Mouse (Mus musculus): ENCODE data around the gene Gm26897. TPM values are rescaled to one million over a fixed set of nuclear protein-coding genes. Genes with fewer than 3 reads are reported as not detected.

The Gm26897 gene
- total and polyA plus RNA-seq, 3 experiments: not detected

DNA sequence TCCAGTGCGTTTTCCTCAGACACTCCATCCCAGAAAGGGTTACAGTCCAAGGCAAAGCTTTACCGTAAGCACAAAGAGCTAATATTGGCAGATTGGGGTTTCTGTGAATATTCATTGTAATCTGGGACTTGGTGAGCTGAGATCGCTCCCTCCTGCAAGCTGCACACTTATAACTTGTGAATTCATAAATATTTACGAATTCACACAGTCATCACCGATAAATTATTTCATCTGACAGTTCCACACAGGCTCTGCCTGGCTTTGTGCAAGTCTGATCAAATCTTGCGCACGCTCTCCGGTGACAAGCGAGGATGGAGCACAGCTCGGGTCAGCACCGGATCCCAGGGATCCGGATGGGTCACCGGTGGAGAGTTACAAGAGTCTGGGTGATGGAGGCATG lies 16.4 kb downstream of the Gm26897 start:
- no peak for DNase-seq

DNA sequence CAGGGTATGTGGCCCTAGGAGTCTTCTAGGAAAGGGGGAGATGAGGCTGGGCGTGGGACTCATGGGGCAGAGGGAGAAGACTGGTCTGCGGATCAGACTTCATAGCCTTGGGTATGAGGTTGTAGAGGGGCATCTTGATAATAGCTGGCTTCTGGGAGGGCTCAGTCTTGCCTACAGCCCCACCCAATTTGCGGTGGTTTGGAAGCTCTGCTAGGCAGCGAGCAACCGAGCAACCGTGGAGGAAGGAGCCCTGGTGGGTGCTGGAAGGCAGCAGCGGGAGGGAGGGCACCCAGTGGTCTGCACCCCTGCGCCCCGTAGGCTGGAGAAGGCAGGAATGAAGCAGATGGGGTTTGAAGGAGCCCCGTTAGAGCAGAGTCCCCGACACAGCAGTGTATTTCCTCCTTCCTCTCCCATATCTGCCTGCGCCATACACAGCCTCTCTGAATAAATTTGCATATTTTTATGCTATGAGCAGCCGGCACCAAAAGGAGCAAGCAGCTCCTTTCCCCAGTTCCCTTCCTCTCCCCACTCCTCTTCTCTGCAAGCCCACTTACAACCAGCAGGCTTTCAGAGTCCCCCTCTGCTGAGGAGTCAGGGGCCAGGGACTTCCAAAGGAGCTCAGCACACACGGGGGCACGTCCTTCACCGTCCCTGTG lies 20.9 kb downstream of the Gm26897 start:
- no peak for DNase-seq

DNA sequence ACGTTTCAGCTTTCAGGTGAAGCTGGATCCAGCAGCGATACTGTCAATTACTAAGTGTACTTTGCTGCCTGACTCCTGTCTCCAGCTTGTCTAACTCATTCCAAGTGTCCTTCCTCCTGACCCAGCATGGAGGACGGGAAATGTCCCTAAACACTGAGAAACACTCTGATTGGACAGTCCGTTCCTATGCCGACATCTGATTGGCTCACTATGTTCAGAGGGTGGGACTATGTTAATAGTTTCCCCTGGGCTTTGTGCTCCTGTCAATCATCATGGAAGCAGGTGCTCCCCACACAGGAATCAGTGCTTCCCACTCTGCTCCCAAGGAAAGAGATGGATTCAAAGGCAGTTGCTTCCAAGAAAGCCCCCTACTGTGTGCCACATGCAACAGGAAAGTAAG lies 21.6 kb downstream of the Gm26897 start:
- no peak for DNase-seq

DNA sequence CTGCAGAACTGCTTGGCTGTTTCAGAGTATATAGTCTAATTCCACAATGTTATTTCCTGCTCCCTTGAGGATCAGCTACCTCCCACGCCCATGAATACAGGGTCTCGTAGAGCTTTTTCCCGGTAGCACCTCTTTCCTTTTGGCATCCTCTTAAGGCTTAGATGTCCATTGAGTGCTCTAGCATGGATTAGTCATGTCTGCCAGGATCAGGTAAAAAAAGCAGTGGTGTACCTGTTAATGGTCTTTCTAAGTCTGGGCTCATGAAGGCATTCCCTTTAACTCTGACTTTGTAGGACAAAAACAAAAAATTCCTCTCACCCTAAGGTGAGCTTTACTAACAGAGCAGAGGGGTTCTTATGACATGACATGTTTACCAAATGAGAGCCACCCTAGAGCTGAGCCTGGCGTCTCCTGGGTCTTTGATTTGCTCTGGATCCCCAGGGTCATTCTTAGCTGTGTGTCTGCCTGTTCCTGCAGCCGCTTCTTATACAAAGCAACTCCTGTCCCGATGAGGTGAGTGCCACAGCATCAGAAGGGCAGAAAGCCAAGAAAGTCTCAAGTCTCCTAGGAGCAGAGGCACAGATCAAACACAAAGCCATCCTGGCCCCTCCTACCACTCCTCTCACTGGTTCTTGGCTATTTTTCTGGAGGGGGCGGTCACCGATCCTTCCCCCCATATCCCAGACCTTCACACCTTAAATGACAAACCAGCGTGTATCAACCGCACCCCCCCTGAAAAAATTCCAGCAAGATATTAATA lies 27.2 kb downstream of the Gm26897 start:
- DNase-seq: no peak

DNA sequence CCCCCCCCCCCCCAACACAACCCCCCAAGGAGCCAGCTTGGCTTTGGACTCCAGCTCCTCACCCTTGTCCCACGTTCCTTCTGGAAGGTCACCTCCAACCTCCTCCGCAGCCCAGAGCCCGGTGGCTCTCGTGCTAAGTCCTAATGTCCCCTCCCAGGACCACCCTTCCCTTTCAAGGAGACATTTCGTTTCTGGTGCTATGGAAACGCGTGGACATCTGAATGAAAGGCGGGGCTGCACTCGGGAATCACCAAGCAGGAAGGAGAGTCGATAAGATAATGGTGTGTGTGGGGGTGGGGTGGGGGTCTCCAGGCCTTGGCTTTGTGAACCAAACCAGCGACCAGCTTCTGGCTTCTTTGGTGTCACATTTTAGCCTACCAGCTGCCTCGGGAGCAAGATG lies 27.9 kb downstream of the Gm26897 start:
- no peak for DNase-seq

DNA sequence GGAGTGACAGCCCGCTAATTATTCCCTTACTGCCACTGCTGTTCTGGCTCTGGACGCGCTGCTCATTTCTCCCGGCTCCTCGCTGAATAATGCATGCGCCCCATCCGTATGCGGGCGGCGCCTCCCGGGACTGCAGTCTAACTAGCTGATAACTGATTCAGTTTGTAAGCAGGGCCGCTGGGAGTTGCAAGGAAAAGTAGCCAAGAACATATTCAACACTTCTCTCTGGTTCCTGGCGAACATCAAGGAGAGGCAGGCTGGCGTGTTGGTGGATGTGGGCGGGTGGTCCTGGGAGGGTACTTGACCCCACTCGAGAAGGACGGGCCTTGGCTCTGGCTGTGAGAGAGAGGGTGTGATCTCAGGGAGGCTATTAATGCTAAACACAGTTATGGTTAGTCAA lies 28.4 kb downstream of the Gm26897 start:
- peak; percentile 10 for DNase-seq

DNA sequence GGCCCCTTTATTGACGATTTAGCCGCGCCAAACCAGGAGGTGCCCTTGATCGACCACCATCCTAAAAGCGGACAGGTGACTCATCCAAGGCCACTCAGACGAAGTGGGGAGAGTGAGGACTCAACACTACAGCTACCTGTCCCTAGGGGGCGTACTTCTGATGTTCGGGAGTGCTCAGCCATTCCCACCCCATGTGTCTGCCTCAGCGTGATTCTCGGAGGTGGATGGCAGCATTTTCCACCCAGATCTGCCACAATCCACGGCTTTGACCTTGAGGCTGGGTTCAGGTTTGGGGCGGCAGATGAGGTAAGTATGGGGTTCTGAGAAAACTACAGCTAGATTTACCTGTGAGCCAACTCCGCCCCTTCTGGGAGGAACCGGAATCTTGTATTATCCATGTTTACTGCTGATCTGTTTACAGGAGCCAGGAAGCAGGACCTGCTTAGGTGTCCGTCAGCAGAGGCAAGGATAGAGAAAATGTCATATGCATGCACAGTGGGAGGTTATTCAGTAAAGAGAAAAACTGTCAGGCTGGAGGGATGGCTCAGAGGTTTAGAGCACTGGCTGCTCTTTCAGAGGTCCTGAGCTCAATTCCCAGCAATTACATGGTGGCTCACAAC lies 32.1 kb downstream of the Gm26897 start:
- no peak for DNase-seq

DNA sequence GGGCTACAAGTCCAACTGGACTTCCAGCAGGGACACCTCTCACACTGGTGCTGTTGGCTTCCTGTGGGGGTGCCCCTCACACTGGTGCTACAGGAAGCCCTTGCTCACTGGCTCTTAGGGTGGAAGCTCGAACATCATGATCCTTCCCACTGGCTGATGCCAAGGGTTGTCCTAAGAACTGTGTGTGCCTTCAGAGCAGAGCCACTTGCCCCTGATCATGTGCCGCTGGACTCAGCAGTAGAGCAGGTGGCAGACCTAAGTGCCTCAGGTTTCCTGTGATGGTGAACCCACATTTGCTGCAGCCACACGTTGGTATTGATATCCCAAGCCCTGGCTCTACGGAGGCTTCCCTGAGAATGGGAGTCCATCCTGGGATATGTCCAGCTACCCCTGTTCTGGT lies 33.0 kb downstream of the Gm26897 start:
- DNase-seq: no peak

DNA sequence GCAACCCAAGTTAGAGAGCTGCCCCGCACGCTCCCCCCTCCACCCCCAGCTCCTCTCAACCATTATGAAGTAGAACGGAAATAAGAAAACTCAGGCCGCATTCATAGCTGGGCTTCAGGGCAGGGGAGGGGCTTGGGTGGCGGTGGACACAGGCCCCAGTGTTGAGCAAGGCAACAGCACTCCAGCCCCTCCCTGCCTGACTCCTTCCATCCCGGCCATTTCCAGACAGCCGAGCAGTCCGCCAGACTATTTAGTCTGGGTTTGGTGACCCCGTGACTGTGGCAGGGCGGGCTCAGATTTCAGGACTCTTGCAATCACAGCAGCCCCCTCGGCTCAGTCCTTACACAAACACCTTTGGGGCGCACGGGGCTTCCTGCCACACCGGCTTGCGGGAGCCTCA lies 36.5 kb downstream of the Gm26897 start:
- DNase-seq: peak; percentile 10

DNA sequence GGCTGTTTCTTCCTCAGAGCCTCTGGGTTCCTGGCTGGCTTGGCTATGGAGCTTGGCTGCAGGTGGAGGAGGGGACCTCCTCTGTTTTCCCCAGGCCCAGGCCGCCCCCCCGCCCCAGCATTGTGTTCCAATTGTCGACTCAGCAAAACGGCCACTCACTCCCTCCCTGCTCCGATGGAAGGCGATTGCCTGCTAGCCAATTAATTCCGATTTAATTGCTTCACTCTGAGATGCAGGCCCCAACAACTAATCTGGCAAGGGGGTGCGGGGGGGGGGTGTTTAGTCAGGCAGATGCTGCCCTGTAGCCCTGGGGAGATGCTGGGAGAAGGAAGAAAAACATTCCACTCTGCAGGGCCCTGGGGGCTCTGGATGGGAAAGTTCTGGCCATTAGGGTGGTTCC lies 38.4 kb downstream of the Gm26897 start:
- no peak for DNase-seq

DNA sequence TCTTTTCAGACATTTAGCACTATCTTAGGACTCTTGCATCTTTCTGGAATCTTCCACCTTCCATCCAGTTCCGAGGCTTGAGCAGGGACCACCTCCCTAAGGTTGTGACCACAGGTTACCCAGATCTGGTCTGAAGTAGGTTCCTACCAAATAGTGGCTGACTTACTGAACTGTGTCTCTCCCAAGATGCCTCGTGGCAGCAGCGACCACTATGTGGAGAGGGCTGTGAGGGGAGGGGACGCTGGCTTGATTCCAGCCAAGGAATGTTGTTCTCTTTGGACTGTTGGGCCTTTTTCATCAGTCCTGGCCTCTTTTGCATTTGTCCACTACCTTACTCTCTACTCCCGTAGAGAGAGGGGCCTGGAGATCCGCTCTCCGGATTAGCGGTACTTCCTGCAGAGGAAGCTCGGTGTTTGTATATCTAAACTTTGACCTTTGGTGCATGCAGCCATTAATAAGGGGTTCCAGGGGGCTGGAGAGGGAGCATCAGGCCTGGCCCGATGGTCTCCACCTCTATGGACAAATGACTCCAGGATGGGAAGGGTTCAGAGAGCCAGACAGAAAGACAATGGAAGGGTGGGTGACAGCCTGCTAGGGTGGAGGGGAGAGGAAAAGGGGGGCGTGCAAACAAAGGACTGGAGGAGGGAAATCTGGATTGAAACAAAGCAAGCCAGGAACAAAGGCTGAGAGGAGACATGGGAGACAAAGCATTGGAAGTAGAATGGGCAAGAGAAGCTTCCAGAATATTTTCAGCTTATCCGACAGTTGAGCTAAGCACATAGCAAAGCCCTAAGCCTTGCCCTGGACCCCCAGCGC lies 39.1 kb downstream of the Gm26897 start:
- DNase-seq: no peak

DNA sequence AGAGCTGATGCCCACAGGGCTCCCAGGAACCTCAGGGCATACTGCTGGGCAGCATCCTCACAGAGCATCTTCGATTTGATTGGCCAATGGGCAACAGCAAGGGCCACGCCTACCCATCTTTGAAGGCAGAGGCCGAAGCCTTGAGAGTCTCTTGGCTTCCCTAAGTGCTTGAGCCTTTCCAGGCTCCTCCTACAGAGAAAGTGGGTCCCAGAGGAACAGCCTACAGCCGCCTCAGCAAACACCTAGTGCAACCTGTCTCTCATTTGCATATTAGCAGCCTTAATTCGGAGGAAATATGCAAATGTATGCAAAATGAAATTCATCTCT lies 39.6 kb downstream of the Gm26897 start:
- DNase-seq: no peak

DNA sequence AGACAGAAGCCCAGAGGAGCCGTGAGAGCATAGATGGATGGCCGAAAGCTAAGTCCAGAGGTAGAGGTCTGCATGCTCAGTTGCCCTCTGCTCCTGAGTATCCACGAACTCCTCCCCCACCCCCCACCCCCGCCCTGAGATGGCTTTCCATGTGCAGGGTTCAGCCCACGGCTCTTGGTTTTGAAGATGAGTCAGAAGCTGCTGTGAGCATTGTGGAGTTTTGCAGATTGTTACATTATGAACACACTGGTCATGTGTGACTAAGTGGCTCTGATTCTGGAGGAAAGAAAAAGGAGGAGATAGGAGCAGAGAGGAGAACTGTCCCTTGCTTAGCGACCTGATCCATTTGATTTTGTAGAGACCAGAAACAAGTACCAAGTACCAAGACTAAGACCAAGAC lies 42.5 kb downstream of the Gm26897 start:
- DNase-seq: no peak

DNA sequence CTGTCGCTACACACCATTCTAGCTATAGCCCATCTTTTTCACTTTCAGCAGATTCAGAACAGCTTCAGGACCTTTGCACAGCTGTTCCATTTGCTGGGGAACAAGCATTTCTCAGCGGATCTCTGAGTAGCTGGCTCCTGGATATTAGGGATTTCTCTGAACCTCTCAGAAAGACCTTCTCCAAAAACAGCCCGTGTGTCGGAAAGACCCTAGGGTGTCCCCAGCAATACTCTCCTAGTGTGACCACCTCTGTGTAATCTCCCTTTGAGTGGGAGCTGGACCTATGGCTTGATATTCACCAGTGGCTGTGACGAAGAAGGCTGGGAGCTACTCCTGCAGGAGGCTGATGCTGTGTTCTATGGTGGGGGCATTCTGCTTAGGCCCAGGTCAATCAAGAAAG lies 44.4 kb downstream of the Gm26897 start:
- DNase-seq: no peak

DNA sequence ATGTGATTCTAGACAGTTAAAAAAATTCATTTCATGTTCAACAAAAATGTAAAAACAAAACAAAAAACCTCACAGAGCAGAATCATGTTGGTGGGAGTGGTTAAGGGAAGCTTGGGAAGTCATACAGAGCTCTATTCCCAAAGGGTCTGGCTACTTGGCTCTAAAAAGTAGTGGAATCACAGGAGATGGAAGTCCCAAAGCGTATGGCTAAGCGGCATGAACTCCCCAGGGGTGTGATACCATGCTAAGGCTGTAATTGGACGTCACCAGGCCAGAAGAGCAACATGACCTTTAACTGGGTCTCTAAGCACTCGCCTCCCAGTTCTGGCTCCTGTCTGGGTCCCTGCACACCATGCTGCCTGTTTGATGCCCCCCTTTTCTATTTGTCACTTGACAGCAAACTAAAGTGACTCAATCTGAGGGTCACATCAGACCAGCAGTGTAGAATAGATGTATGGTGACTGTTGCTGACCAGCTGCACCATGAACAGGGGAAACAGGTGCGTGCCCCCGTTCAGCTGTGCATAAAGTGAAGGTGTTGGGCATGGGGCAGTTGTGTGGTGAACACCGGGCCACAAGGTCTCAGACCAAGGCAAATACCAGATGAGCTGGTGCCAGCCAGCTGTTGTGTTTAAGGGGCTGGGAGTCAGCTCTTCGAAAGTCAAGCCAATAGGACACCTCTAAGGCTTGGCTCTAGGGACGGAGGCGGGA lies 46.2 kb downstream of the Gm26897 start:
- DNase-seq: no peak

All from adrenal gland, adult 2 months (tissue).